Mouse (Mus musculus) kidney, adult 8-10 months (tissue): ENCODE results near the gene Zmynd8.

ENCODE experiments used
- DNase-seq, 2 experiments: peaks; one replicate each; pipeline ENCODE4 v3.0.0; 2022

The Zmynd8 gene

GRCm38 (mm10) chr2:165857841-165858426, 40.9 kb downstream of the Zmynd8 start:
- peak; percentile 63 to 65 for DNase-seq

- peak; percentile 81 to 89 for DNase-seq
These were observed 41.4 kb downstream of the Zmynd8 start for GRCm38 (mm10) chr2:165857395-165857831.

- no peak for DNase-seq
These were observed 42.1 kb downstream of the Zmynd8 start for GRCm38 (mm10) chr2:165856611-165857200.

GRCm38 (mm10) chr2:165855641-165856301, 43.0 kb downstream of the Zmynd8 start:
- no peak for DNase-seq

- no peak for DNase-seq
These were observed 44.4 kb downstream of the Zmynd8 start for GRCm38 (mm10) chr2:165854207-165854968.

GRCm38 (mm10) chr2:165852896-165853633, 45.8 kb downstream of the Zmynd8 start:
- no peak for DNase-seq

- no peak for DNase-seq
These were observed 46.4 kb downstream of the Zmynd8 start for GRCm38 (mm10) chr2:165852453-165852852.

GRCm38 (mm10) chr2:165851811-165852415, 46.9 kb downstream of the Zmynd8 start:
- DNase-seq = no peak

- no peak for DNase-seq
These were observed 48.0 kb downstream of the Zmynd8 start for GRCm38 (mm10) chr2:165850826-165851225.

- peak; percentile 79 to 86 for DNase-seq
These were observed 49.7 kb downstream of the Zmynd8 start for GRCm38 (mm10) chr2:165849129-165849528.

GRCm38 (mm10) chr2:165846787-165847186, 52.0 kb downstream of the Zmynd8 start:
- DNase-seq = no peak

GRCm38 (mm10) chr2:165845490-165845889, 53.3 kb downstream of the Zmynd8 start:
- no peak for DNase-seq

- no peak for DNase-seq
These were observed 55.5 kb downstream of the Zmynd8 start for GRCm38 (mm10) chr2:165843350-165843749.

- no peak for DNase-seq
These were observed 56.6 kb downstream of the Zmynd8 start for GRCm38 (mm10) chr2:165842241-165842640.

GRCm38 (mm10) chr2:165841805-165842204, 57.0 kb downstream of the Zmynd8 start:
- DNase-seq = no peak

GRCm38 (mm10) chr2:165840852-165841251, 58.0 kb downstream of the Zmynd8 start:
- DNase-seq = no peak

GRCm38 (mm10) chr2:165839317-165839652, 59.5 kb downstream of the Zmynd8 start:
- DNase-seq = no peak

GRCm38 (mm10) chr2:165838606-165839316, 60.1 kb downstream of the Zmynd8 start:
- DNase-seq = no peak

- no peak for DNase-seq
These were observed 64.2 kb downstream of the Zmynd8 start for GRCm38 (mm10) chr2:165834601-165835000.

- DNase-seq = no peak
These were observed 65.3 kb downstream of the Zmynd8 start for GRCm38 (mm10) chr2:165833468-165833867.

GRCm38 (mm10) chr2:165832720-165833119, 66.1 kb downstream of the Zmynd8 start:
- no peak for DNase-seq

- DNase-seq = peak in 1 of 2 experiments; percentile 46
These were observed 66.5 kb downstream of the Zmynd8 start for GRCm38 (mm10) chr2:165832295-165832694.
